Mouse (Mus musculus): ENCODE data around the gene Gm10073. TPM values are rescaled to one million over a fixed set of nuclear protein-coding genes. Genes with fewer than 3 reads are reported as not detected.
"Not testable (repeated sequence)": the region's sequence is repeated elsewhere in the genome, so short reads cannot be mapped to it uniquely, and the experiment has no call there.

Gm10073 gene
- total RNA-seq, 2 experiments from 2014 or later = 76.6 to 90.7 TPM

DNA sequence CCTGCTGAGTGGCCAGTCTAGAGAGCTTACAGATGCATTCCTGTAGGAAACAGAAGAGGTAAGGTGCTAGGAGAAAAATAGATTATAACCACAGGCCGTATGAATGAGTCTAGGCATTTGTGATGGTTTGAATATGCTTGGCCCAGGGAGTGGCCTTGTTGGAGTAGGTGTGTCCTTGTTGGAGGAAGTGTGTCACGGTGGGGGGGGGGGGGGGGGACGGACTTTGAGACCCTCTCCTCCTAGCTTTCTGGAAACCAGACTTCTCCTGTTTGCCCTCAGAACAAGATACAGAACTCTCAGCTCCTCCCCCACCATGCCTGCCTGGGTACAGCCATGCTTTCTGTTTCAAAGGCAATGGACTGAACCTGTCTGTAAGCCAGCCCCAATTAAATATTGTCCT is 19.2 kb upstream of the Gm10073 start:
- Histone ChIP-seq H3K4me3 (no peak overlapping the region), H3K27ac (no peak overlapping the region)
- intact Hi-C loops (cut with DNase I) = no loop called here
- TF ChIP-seq CTCF (IDR thresholded peaks at IDR 0.05) = no peak
- DNase-seq (ENCODE audit: extremely low spot score in 1 of 2, low spot score in 2 of 2) = no peak

DNA sequence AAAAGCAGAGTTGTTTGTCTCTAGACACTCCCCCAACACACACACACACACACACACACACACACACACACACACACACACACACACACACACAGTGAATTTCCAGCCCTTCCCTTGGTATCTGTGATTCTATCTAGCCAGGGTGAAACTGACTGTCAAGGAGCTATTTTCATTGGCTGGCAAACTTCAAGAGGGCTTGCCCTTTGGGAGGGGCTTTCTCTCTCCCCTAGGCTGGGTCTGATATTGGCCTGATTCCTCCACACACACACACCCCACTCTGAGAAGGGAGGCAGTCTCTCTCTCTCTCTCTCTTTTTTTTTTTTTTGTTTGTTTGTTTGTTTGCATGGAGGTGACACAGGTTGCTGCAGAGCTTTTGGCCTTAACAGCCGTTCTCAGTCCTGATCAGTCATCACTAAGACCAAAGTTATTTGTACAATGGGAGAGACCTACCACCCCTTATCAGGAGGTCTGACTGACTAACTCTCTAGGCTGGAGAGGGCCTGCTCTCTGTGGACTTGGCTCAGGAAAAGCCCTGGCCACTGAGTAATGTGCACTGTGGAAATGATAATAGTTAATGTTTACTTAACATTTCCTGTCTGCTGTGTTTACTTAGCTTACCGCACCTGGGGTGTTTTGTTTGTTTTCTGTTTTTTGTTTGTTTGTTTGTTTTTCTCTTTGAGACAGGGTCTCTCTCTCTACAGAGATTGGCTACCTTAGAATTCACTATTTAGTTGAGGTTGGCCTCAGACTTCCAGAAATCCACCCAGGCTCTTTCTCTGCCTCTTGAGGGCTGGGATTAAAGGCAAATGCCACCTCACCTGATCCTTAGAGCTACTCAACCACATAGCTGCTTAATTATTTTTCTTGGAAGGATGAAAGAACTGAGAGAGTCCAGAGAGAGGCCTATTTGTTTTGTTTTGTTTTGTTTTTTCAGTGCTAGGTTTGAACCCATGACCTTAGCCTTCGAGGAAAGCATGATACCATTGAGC is 15.5 kb upstream of the Gm10073 start:
- intact Hi-C loops (cut with DNase I) = no loop called here
- DNase-seq (ENCODE audit: extremely low spot score in 1 of 2, low spot score in 2 of 2) = no peak
- no peak overlapping the region for H3K27ac ChIP-seq
- H3K4me3 ChIP-seq = no peak overlapping the region
- no peak for TF ChIP-seq CTCF (IDR thresholded peaks at IDR 0.05)

DNA sequence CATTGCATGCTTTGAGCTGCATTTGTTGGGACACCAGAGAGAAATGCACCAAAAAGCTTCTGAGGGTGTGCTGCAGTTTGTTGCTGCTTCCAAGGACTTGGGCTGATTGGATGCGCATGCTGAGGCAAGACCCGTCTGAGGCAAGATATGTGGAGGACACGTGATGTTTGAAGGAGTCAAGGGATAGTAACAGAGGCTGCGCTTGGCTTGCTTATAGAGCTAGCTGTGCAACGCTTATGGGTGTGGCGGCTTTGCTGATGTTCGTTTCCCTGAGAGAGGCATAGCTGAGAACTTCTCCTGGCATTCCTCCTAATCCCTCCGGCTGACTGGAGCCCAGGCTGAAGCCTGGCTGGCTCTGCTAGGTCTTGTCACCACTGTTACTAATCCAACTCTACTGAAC is 13.6 kb upstream of the Gm10073 start:
- intact Hi-C loops (cut with DNase I) = no loop called here
- Histone ChIP-seq H3K27ac (no peak overlapping the region), H3K4me3 (no peak overlapping the region)
- no peak for TF ChIP-seq CTCF (IDR thresholded peaks at IDR 0.05)
- DNase-seq (ENCODE audit: extremely low spot score in 1 of 2, low spot score in 2 of 2) = no peak

DNA sequence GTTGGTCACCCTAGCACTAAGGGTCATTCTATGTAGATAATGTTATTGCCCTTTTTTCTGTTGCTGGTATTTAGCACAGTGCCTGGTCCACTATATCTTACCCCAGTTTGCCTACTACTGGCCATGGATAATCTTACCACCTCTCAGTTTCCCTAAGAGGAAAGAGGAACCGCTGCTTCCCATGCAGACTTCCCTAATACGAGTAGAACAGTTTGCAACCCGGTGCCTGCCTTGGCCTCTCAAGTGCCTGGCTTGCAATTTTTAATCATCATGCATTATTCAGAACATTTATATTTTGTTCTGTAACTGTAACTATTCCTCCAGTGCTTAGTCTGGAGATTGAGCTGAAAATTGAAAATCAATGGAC is 12.4 kb upstream of the Gm10073 start:
- intact Hi-C loops (cut with DNase I) = no loop called here
- Histone ChIP-seq H3K4me3 (no peak overlapping the region), H3K27ac (no peak overlapping the region)
- TF ChIP-seq CTCF (IDR thresholded peaks at IDR 0.05) = no peak
- no peak for DNase-seq (ENCODE audit: extremely low spot score in 1 of 2, low spot score in 2 of 2)

DNA sequence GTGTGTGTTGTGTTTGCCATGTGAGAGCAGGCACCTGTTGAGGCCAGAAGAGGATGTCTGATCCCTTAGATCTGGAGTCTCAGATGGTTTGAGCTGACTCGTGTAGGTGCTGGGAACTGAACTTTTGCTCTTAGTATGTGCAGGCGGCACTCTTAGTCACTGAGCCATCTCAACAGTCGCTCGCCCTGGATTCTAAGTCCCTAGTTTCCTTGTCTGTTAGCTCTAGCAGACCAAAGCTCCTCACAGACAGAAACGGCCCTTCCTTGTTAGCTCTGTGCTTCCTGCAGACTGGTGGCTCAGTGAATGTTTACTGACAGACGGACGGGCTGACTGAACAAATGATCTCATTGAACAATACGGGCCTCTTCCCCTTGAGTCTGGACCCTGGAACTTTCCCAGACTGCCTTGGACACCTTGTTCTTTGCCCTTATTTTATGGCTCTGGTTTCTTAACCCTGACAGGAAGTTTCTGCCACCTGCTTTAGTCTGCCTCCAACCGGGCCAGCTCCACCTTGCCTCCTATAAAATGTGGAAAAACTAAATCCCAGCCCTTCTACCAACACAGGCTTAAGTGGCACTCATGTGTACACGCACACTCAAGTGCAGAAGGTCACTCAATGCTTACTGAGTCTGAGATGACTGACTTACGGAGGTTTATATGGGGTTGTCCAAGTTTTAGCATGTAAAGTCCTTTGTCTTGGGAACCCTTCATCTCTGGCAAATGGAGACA is 11.8 kb upstream of the Gm10073 start:
- Histone ChIP-seq H3K4me3 (no peak overlapping the region), H3K27ac (no peak overlapping the region)
- intact Hi-C loops (cut with DNase I) = no loop called here
- TF ChIP-seq CTCF (IDR thresholded peaks at IDR 0.05) = no peak
- DNase-seq (ENCODE audit: extremely low spot score in 1 of 2, low spot score in 2 of 2) = no peak

DNA sequence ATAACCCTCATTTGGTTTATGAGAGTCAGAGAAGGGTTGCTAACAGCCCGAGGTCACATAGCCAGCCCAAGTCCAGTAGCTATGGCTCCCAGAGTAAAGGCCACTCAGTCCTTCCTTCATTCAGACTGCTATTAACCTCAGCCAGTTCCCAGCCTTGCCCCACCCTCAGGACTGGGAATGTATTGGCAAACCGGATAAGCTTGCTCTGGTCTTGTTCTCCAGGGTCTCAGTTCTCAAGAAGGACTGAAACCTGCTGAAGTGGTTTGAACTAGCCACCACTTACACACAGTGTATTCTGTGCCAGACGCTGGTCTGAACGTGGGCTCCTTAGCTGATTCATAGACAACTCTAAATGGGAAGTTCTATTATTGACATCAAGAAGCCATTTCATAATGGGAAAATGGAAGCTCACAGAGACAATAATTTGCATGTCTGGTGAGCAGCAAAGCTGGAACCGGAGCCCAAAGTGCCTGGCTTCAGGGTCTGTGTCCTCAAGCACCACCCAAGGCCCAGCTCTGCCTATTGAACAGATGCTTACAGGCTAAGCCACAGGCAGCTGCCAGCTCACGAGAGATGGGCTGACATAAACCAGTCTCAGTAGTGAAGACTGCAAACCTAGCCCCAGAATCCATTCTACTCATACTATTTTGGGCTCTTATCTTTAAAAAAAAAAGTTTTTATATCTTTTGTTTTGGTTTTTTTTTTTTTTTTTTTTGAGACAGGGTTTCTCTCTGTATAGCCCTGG is 8.3 kb upstream of the Gm10073 start:
- H3K4me3 ChIP-seq = no peak overlapping the region
- no peak for TF ChIP-seq CTCF (IDR thresholded peaks at IDR 0.05)
- intact Hi-C loops (cut with DNase I) = no loop called here

DNA sequence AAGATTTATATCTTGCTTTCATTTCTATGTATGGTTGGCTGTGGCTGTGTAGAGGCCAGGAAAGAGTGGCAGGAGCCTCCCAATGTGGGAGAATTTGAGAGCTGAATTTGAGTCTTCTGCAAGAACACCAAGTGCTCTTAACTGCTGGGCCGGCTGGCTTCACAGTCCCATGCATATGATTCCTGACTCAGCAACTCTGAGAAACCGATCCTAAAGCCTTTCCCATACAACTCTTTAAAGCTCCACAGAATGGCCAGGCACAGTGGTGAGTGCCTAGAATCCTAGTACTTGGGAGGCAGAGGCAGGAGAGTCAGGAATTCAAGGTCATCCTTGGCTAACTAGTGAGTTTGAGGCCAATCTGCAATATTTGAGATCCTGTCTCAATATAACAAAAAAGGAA is 6.2 kb upstream of the Gm10073 start:
- no peak for TF ChIP-seq CTCF (IDR thresholded peaks at IDR 0.05)
- no peak overlapping the region for H3K27ac ChIP-seq
- intact Hi-C loops (cut with DNase I) = no loop called here
- DNase-seq (ENCODE audit: extremely low spot score in 1 of 2, low spot score in 2 of 2) = no peak
- H3K4me3 ChIP-seq = no peak overlapping the region

More for the DNA sequence above, 8.3 kb upstream of the Gm10073 start:
- no peak overlapping the region for H3K27ac ChIP-seq
- DNase-seq (ENCODE audit: extremely low spot score in 1 of 2, low spot score in 2 of 2) = no peak

DNA sequence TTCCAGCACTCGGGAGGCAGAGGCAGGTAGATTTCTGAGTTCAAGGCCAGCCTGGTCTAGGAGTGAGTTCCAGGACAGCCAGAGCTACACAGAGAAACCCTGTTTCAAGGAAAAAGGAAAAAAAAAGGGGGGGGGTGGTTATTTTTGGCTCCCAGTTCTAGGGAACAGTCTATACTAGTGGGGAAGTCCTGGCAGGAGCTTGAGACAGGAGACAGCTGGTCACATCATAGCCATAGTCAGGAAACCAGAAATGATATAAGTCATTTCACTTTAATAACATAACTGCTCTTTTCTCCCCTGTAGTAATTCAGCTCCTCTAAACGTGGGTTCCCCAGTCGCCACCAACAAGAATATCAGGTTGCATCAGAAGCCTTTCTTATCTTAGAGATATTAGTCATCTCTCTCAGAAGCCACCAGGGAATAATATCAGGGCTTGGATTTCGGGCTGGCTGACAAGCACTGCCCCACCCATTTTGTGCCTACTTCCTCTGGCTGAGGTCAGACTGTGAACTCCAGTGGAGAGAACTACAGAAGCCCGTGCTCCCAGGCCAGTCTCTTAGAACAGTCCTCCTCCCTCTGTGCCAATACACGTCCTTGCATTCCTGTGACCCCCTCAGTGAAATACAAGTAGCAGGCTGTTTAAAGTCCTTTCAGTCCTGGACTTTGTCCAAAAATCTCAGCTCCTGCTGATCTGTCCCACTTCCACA is 3.7 kb upstream of the Gm10073 start:
- no peak overlapping the region for H3K27ac ChIP-seq
- TF ChIP-seq CTCF (IDR thresholded peaks at IDR 0.05) = no peak
- no peak overlapping the region for H3K4me3 ChIP-seq
- no peak for DNase-seq (ENCODE audit: extremely low spot score in 1 of 2, low spot score in 2 of 2)
- intact Hi-C loops (cut with DNase I) = no loop called here

DNA sequence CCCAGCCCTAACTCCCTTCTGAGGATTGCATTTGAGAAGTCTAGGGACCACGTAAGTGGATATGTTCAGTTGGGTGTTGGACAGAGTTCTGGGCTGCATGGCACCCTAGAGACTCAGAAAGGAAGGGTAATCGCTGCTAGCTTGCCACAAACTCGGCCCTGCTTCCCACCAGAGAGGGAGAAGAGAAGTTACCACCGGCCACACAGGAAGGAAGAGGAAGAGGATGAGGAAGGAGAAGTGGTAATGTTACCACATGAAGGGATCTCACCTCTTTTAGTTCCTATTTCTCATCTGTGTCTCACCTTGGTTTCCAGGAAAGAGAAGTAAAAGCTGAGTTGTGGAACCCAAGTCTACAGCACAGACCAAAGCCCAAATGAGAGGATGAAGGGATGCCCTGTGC is 1.0 kb upstream of the Gm10073 start:
- no peak for TF ChIP-seq CTCF (IDR thresholded peaks at IDR 0.05)
- intact Hi-C loops (cut with DNase I) = no loop called here
- H3K4me3 ChIP-seq = no peak overlapping the region
- DNase-seq (ENCODE audit: extremely low spot score in 1 of 2, low spot score in 2 of 2) = no peak
- no peak overlapping the region for H3K27ac ChIP-seq

DNA sequence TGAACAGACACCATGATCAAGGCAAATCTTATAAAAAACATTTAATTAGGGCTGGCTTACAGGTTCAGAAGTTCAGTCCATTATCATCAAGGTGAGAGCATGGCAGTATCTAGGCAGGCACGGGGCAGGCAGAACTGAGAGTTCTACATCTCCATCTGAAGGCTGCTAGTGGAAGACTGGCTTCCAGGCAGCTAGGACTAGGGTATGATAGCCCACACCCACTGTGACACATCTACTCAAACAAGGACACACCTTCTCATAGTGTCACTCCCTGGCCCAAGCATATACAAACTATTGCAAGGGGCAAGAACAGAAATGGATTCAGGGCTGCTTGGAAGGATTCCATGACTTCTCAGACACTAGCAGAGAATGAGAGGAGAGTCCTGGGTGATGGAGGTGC is 1.1 kb downstream of the Gm10073 start:
- H3K27ac ChIP-seq; H3K4me3 ChIP-seq; DNase-seq (ENCODE audit: extremely low spot score in 1 of 2, low spot score in 2 of 2); intact Hi-C loops (cut with DNase I): not testable (repeated sequence)

DNA sequence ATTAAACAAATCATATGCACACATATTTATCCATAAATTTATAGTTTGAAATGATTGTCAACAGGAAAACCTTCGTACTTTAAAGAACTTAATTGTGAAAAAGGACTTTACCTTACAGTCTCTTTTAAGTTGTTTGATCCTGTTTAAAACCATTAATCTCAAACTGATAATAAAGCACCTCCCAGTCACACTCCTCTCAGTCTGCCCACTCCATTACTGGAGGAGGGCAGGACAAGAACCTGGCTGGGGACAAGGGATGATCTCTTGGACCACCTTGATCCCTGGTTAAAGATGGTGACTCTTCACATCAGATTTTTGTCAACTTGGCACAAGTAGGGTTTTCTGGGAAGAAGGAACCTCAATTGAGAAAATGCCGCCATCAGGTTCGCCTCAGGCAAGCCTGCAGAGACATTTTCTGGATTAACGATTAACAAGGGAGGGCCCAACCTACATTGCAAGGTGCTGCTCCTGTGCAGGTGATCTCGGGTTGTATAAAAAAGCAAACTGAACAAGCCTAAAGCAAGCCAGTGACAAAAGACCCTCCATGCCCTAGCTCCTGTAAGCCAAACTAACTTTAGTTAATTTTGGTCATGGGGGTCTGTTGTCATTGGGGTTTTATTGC is 1.6 kb downstream of the Gm10073 start:
- Histone ChIP-seq H3K27ac (no peak overlapping the region), H3K4me3 (no peak overlapping the region)
- DNase-seq (ENCODE audit: extremely low spot score in 1 of 2, low spot score in 2 of 2) = no peak
- intact Hi-C loops (cut with DNase I) = no loop called here
- no peak for TF ChIP-seq CTCF (IDR thresholded peaks at IDR 0.05)

Data from left cerebral cortex, adult 2 months (tissue).